Mouse (Mus musculus): ENCODE data around the gene Psrc1. TPM values are rescaled to one million over a fixed set of nuclear protein-coding genes. Genes with fewer than 3 reads are reported as not detected.

The Psrc1 gene
- polyA plus RNA-seq, 1 experiment from 2014 or later = 19.3 TPM

- ATAC-seq (ENCODE audit: insufficient number of reproducible peaks, insufficient read depth, low FRiP score, low read depth) = no peak
- H3K36me3 ChIP-seq (ENCODE audit: control insufficient read depth, insufficient read depth, low read length) = no peaks in the 10 kb centered on the region
- H3K4me3 ChIP-seq (ENCODE audit: control insufficient read depth in 1 of 2, insufficient read depth in 1 of 2, low read depth in 1 of 2, low read length in 2 of 2) = no peak overlapping the region
- no peak overlapping the region for H3K4me2 ChIP-seq (ENCODE audit: low read length)
- no peaks in the 10 kb centered on the region; the same call in 1 of the 2 replicates for H3K27me3 ChIP-seq (ENCODE audit: control insufficient read depth, insufficient read depth, low read length)
- peaks cover 33 to 37% of the 10 kb centered on the region in 2 experiments for H3K4me1 ChIP-seq (ENCODE audit: control insufficient read depth in 2 of 2, insufficient read depth in 2 of 2, low read length in 2 of 2)
- H3K27ac ChIP-seq (replicated peaks in 1 of 2; ENCODE audit: control insufficient read depth in 1 of 2, insufficient read depth in 1 of 2, low read depth in 2 of 2, low read length in 2 of 2) = no peak overlapping the region
- no peak overlapping the region for H3K9ac ChIP-seq (ENCODE audit: low read length)
- H3K9me3 ChIP-seq (ENCODE audit: control insufficient read depth, low read length) = no peaks in the 10 kb centered on the region
- WGBS = 71% methylated on average over 5 of the region's 5 CpGs
Measured at GRCm38 (mm10) chr3:108368721-108369120, 14.9 kb upstream of the Psrc1 start.

- H3K4me2 ChIP-seq (ENCODE audit: low read length) = no peak overlapping the region
- 9% methylated on average over 3 of the region's 3 CpGs for WGBS
- ATAC-seq (ENCODE audit: insufficient number of reproducible peaks, insufficient read depth, low FRiP score, low read depth) = no peak
- no peak overlapping the region for H3K4me3 ChIP-seq (ENCODE audit: control insufficient read depth in 1 of 2, insufficient read depth in 1 of 2, low read depth in 1 of 2, low read length in 2 of 2)
- H3K36me3 ChIP-seq (ENCODE audit: control insufficient read depth, insufficient read depth, low read length) = no peaks in the 10 kb centered on the region
- no peak overlapping the region for H3K9ac ChIP-seq (ENCODE audit: low read length)
- H3K4me1 ChIP-seq (ENCODE audit: control insufficient read depth in 2 of 2, insufficient read depth in 2 of 2, low read length in 2 of 2) = peaks cover 15 to 21% of the 10 kb centered on the region in 2 experiments
- H3K9me3 ChIP-seq (ENCODE audit: control insufficient read depth, low read length) = no peaks in the 10 kb centered on the region
- no peak overlapping the region for H3K27ac ChIP-seq (replicated peaks in 1 of 2; ENCODE audit: control insufficient read depth in 1 of 2, insufficient read depth in 1 of 2, low read depth in 2 of 2, low read length in 2 of 2)
- no peaks in the 10 kb centered on the region; the same call in 1 of the 2 replicates for H3K27me3 ChIP-seq (ENCODE audit: control insufficient read depth, insufficient read depth, low read length)
Measured at GRCm38 (mm10) chr3:108372274-108372673, 11.4 kb upstream of the Psrc1 start.

GRCm38 (mm10) chr3:108372691-108373090, 10.9 kb upstream of the Psrc1 start:
- no peak overlapping the region for H3K27ac ChIP-seq (replicated peaks in 1 of 2; ENCODE audit: control insufficient read depth in 1 of 2, insufficient read depth in 1 of 2, low read depth in 2 of 2, low read length in 2 of 2)
- no peaks in the 10 kb centered on the region for H3K9me3 ChIP-seq (ENCODE audit: control insufficient read depth, low read length)
- ATAC-seq (ENCODE audit: insufficient number of reproducible peaks, insufficient read depth, low FRiP score, low read depth) = no peak
- no peaks in the 10 kb centered on the region; the same call in 1 of the 2 replicates for H3K27me3 ChIP-seq (ENCODE audit: control insufficient read depth, insufficient read depth, low read length)
- WGBS = 30% methylated on average over 3 of the region's 3 CpGs
- H3K4me3 ChIP-seq (ENCODE audit: control insufficient read depth in 1 of 2, insufficient read depth in 1 of 2, low read depth in 1 of 2, low read length in 2 of 2) = no peak overlapping the region
- H3K36me3 ChIP-seq (ENCODE audit: control insufficient read depth, insufficient read depth, low read length) = no peaks in the 10 kb centered on the region
- no peak overlapping the region for H3K9ac ChIP-seq (ENCODE audit: low read length)
- peaks cover 14 to 21% of the 10 kb centered on the region in 2 experiments for H3K4me1 ChIP-seq (ENCODE audit: control insufficient read depth in 2 of 2, insufficient read depth in 2 of 2, low read length in 2 of 2)
- H3K4me2 ChIP-seq (ENCODE audit: low read length) = no peak overlapping the region

GRCm38 (mm10) chr3:108378875-108379663, 4.6 kb upstream of the Psrc1 start:
- Histone ChIP-seq H3K4me3 (ENCODE audit: control insufficient read depth in 1 of 2, insufficient read depth in 1 of 2, low read depth in 1 of 2, low read length in 2 of 2) (no peak overlapping the region), H3K4me1 (ENCODE audit: control insufficient read depth in 2 of 2, insufficient read depth in 2 of 2, low read length in 2 of 2) (peaks cover 8 to 27% of the 10 kb centered on the region in 2 experiments), H3K4me2 (ENCODE audit: low read length) (no peak overlapping the region), H3K27ac (replicated peaks in 1 of 2; ENCODE audit: control insufficient read depth in 1 of 2, insufficient read depth in 1 of 2, low read depth in 2 of 2, low read length in 2 of 2) (0 out of 4 replicates have a peak overlapping the region, but pooled peaks of 1 of the 2 experiments have one; percentile 26), H3K9ac (ENCODE audit: low read length) (no peak overlapping the region), H3K9me3 (ENCODE audit: control insufficient read depth, low read length) (no peaks in the 10 kb centered on the region), H3K27me3 (ENCODE audit: control insufficient read depth, insufficient read depth, low read length) (no peaks in the 10 kb centered on the region), H3K36me3 (ENCODE audit: control insufficient read depth, insufficient read depth, low read length) (no peaks in the 10 kb centered on the region)
- ATAC-seq (ENCODE audit: insufficient number of reproducible peaks, insufficient read depth, low FRiP score, low read depth) = 0 out of 2 replicates have a peak, but pooled peaks have one; percentile 17
- 58% methylated on average over 7 of the region's 7 CpGs for WGBS

- Histone ChIP-seq H3K4me3 (ENCODE audit: control insufficient read depth in 1 of 2, insufficient read depth in 1 of 2, low read depth in 1 of 2, low read length in 2 of 2) (no peak overlapping the region), H3K4me1 (ENCODE audit: control insufficient read depth in 2 of 2, insufficient read depth in 2 of 2, low read length in 2 of 2) (peaks cover 13 to 33% of the 10 kb centered on the region in 2 experiments), H3K9ac (ENCODE audit: low read length) (no peak overlapping the region), H3K36me3 (ENCODE audit: control insufficient read depth, insufficient read depth, low read length) (no peaks in the 10 kb centered on the region), H3K27ac (replicated peaks in 1 of 2; ENCODE audit: control insufficient read depth in 1 of 2, insufficient read depth in 1 of 2, low read depth in 2 of 2, low read length in 2 of 2) (no peak overlapping the region), H3K27me3 (ENCODE audit: control insufficient read depth, insufficient read depth, low read length) (no peaks in the 10 kb centered on the region), H3K4me2 (ENCODE audit: low read length) (no peak overlapping the region), H3K9me3 (ENCODE audit: control insufficient read depth, low read length) (no peaks in the 10 kb centered on the region)
- ATAC-seq (ENCODE audit: insufficient number of reproducible peaks, insufficient read depth, low FRiP score, low read depth) = no peak
- WGBS = 82% methylated on average over 6 of the region's 6 CpGs
Measured at GRCm38 (mm10) chr3:108380695-108381094, 2.9 kb upstream of the Psrc1 start.

- Histone ChIP-seq H3K9ac (ENCODE audit: low read length) (peak overlapping the region; percentile 9), H3K4me2 (ENCODE audit: low read length) (peak overlapping the region; percentile 70), H3K4me1 (ENCODE audit: control insufficient read depth in 2 of 2, insufficient read depth in 2 of 2, low read length in 2 of 2) (peaks cover 13 to 33% of the 10 kb centered on the region in 2 experiments), H3K36me3 (ENCODE audit: control insufficient read depth, insufficient read depth, low read length) (peaks cover 13% of the 10 kb centered on the region), H3K27me3 (ENCODE audit: control insufficient read depth, insufficient read depth, low read length) (no peaks in the 10 kb centered on the region), H3K4me3 (ENCODE audit: control insufficient read depth in 1 of 2, insufficient read depth in 1 of 2, low read depth in 1 of 2, low read length in 2 of 2) (no peak overlapping the region; a peak in 1 of 4 replicates), H3K9me3 (ENCODE audit: control insufficient read depth, low read length) (no peaks in the 10 kb centered on the region), H3K27ac (replicated peaks in 1 of 2; ENCODE audit: control insufficient read depth in 1 of 2, insufficient read depth in 1 of 2, low read depth in 2 of 2, low read length in 2 of 2) (peak overlapping the region; percentile 29 to 43; a peak in 2 of 4 replicates)
- WGBS = 47% methylated on average over 14 of the region's 14 CpGs
- no peak for ATAC-seq (ENCODE audit: insufficient number of reproducible peaks, insufficient read depth, low FRiP score, low read depth)
Measured at GRCm38 (mm10) chr3:108381945-108382875, 1.4 kb upstream of the Psrc1 start.

- WGBS = 49% methylated on average over 2 of the region's 2 CpGs
- Histone ChIP-seq H3K27ac (replicated peaks in 1 of 2; ENCODE audit: control insufficient read depth in 1 of 2, insufficient read depth in 1 of 2, low read depth in 2 of 2, low read length in 2 of 2) (no peak overlapping the region), H3K9ac (ENCODE audit: low read length) (peak overlapping the region; percentile 72), H3K27me3 (ENCODE audit: control insufficient read depth, insufficient read depth, low read length) (no peaks in the 10 kb centered on the region), H3K36me3 (ENCODE audit: control insufficient read depth, insufficient read depth, low read length) (peaks cover 19% of the 10 kb centered on the region), H3K4me1 (ENCODE audit: control insufficient read depth in 2 of 2, insufficient read depth in 2 of 2, low read length in 2 of 2) (peaks cover 16 to 28% of the 10 kb centered on the region in 2 experiments), H3K4me3 (ENCODE audit: control insufficient read depth in 1 of 2, insufficient read depth in 1 of 2, low read depth in 1 of 2, low read length in 2 of 2) (peak overlapping the region; percentile 69 to 74), H3K9me3 (ENCODE audit: control insufficient read depth, low read length) (no peaks in the 10 kb centered on the region), H3K4me2 (ENCODE audit: low read length) (peak overlapping the region; percentile 70)
- ATAC-seq (ENCODE audit: insufficient number of reproducible peaks, insufficient read depth, low FRiP score, low read depth) = no peak
Measured at GRCm38 (mm10) chr3:108384425-108384824, 786 bp downstream of the Psrc1 start.
